Mouse (Mus musculus): ENCODE measurements at regions not wholly inside any gene's neighbourhood (a gene's known extent, or its start where the extent isn't known, plus 50 kb on each side); places are given as distances from the start of the nearest gene placed in this dataset.

DNA sequence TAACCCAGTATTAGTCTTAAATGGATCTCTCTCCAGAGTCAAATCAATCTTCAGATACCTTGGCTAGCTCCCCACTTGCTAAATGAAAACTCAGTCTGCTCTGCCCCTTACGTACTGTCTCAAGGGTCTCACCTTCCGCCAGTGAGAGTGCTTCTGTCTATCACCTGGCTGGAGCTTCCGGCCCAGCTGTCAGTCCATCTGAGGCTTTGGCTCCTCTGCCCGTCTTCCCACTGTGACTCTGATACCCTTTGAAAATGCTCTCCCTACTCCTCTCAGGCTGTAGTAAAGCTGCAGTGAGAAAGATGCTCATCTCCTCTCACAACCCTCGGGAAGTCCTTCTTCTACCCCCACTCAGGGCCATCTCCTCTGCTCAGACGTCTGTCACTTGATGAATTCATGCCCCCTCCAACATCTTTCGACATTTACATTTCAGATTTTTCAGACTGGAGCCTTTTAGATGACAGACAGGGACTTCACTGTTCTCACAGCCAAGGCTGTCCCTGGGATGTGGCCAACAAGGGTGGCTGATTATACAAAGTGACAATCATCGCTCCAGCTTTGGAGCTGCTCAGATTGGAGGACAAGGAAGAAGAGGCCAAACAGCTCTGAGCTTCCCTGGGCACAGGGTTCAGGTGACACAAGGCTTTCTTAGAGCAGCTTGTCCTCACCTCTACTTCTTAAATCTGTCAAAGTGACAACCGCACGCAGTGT is 71.6 kb upstream of the Serp2 start:
- no peak for TF ChIP-seq POLR2A (IDR thresholded peaks at IDR 0.05; ENCODE audit: insufficient read depth, low read depth, low read length)
- TF ChIP-seq CTCF (IDR thresholded peaks at IDR 0.05; ENCODE audit: insufficient read depth, low read depth, low read length): no peak

All from olfactory bulb, adult 2 months (tissue).